Mouse (Mus musculus) hindbrain, embryonic 15.5 days (tissue): ENCODE data around the gene Aldh16a1. TPM values are rescaled to one million over a fixed set of nuclear protein-coding genes. Genes with fewer than 3 reads are reported as not detected.

ENCODE experiments used
- ATAC-seq: fragments of 200-750 bp; cut with Nextera tagmentation; 2 replicates; pipeline ENCODE4 v1.8.0; 2017; ENCODE audit warnings: low read depth, moderate number of reproducible peaks, moderate TSS enrichment; ENCODE audit not compliant: low FRiP score
- H3K27ac ChIP-seq: fragments of 300-500 bp; sonication (generic); replicated peaks from 2 replicates; pipeline ENCODE4 v1.5.1; 2015; ENCODE audit warnings: mild to moderate bottlenecking, inconsistent platforms
- H3K27me3 ChIP-seq: fragments of 300-500 bp; sonication (generic); 2 replicates; pipeline ENCODE4 v1.6.1; 2015; ENCODE audit warnings: control low read depth, inconsistent platforms
- H3K36me3 ChIP-seq: fragments of 300-500 bp; sonication (generic); 2 replicates; pipeline ENCODE4 v1.6.1; 2015; ENCODE audit warnings: control low read depth, inconsistent platforms
- H3K4me1 ChIP-seq: fragments of 300-500 bp; sonication (generic); replicated peaks from 2 replicates; pipeline ENCODE4 v1.6.1; 2015; ENCODE audit warnings: control low read depth, inconsistent platforms
- H3K4me2 ChIP-seq: fragments of 300-500 bp; sonication (generic); 2 replicates; pipeline ENCODE4 v1.6.1; 2015; ENCODE audit warnings: moderate library complexity, mild to moderate bottlenecking, inconsistent platforms
- H3K4me3 ChIP-seq: fragments of 300-500 bp; sonication (generic); 2 replicates; pipeline ENCODE4 v1.5.1; 2015; ENCODE audit warnings: mild to moderate bottlenecking, inconsistent platforms
- H3K9ac ChIP-seq: fragments of 300-500 bp; sonication (generic); 2 replicates; pipeline ENCODE4 v1.6.1; 2015; ENCODE audit warnings: inconsistent platforms
- H3K9me3 ChIP-seq: fragments of 300-500 bp; sonication (generic); 2 replicates; pipeline ENCODE4 v1.6.1; 2016; ENCODE audit warnings: control low read depth, inconsistent platforms
- WGBS: fragments of 180-500 bp; shearing (Covaris S2); methylation state at CpG from one replicate; pipeline ENCODE4 v1.1.7; 2015; 5-methylcytosine and 5-hydroxymethylcytosine counted together
- polyA plus RNA-seq: library from polyadenylated mRNA; unstranded; fragments of >200 nt; fragmentation: Nextera tagmentation; extraction: Ambion mirVana; gene quantifications from 2 replicates; pipeline ENCODE4 v1.2.1, GENCODE M21; 2015

The Aldh16a1 gene
- polyA plus RNA-seq, 1 experiment from 2014 or later, result 21.9 TPM

- peak within 1 kb of the TSS; percentile 37 for H3K4me3 ChIP-seq
- no peak within 1 kb of the TSS for H3K27ac ChIP-seq
- H3K9me3 ChIP-seq, result no peaks in the 10 kb centered on the region
- peaks cover 28% of the 10 kb centered on the region for H3K4me1 ChIP-seq
- 0 out of 2 replicates have a peak, but pooled peaks cover 8% of the 10 kb centered on the region for H3K36me3 ChIP-seq
- 1% methylated on average over 25 of the region's 41 CpGs for WGBS
- peak within 1 kb of the TSS; percentile 37; the same call in 1 of the 2 replicates for H3K9ac ChIP-seq
- H3K27me3 ChIP-seq, result peaks cover 64% of the 10 kb centered on the region
- H3K4me2 ChIP-seq, result peak within 1 kb of the TSS; percentile 87
- no peak for ATAC-seq
These were observed 9.5 kb upstream of the Aldh16a1 start, which contains the start of gene Slc17a7 for GRCm38 (mm10) chr7:45163735-45164490. TSS of gene Slc17a7 (plus strand) at chr7:45163949.

GRCm38 (mm10) chr7:45162996-45163615 is 8.7 kb upstream of the Aldh16a1 start:
- Histone ChIP-seq H3K4me2 (peak overlapping the region; percentile 65; the same call in 1 of the 2 replicates), H3K9ac (no peak overlapping the region), H3K27me3 (peaks cover 56% of the 10 kb centered on the region), H3K9me3 (no peaks in the 10 kb centered on the region), H3K4me1 (peaks cover 21% of the 10 kb centered on the region), H3K36me3 (0 out of 2 replicates have a peak, but pooled peaks cover 10% of the 10 kb centered on the region), H3K4me3 (no peak overlapping the region), H3K27ac (no peak overlapping the region)
- WGBS, result 75% methylated on average over 9 of the region's 9 CpGs
- ATAC-seq, result no peak

GRCm38 (mm10) chr7:45162551-45162950 is 8.2 kb upstream of the Aldh16a1 start:
- H3K27ac ChIP-seq, result peak overlapping the region; percentile 74; the same call in 1 of the 2 replicates
- 20% methylated on average over 6 of the region's 6 CpGs for WGBS

GRCm38 (mm10) chr7:45161612-45162473 is 7.5 kb upstream of the Aldh16a1 start:
- H3K36me3 ChIP-seq, result 0 out of 2 replicates have a peak, but pooled peaks cover 13% of the 10 kb centered on the region
- ATAC-seq, result peak; percentile 93
- H3K4me3 ChIP-seq, result peak overlapping the region; percentile 43
- peak overlapping the region; percentile 74 for H3K27ac ChIP-seq
- peak overlapping the region; percentile 87 for H3K4me2 ChIP-seq
- H3K9me3 ChIP-seq, result no peaks in the 10 kb centered on the region
- 5% methylated on average over 35 of the region's 35 CpGs for WGBS
- H3K4me1 ChIP-seq, result peaks cover 16% of the 10 kb centered on the region
- peak overlapping the region; percentile 38 for H3K9ac ChIP-seq
- H3K27me3 ChIP-seq, result peaks cover 45% of the 10 kb centered on the region

More at GRCm38 (mm10) chr7:45162551-45162950, 8.2 kb upstream of the Aldh16a1 start:
- H3K4me3 ChIP-seq, result peak overlapping the region; percentile 43
- no peaks in the 10 kb centered on the region for H3K9me3 ChIP-seq
- H3K4me1 ChIP-seq, result peaks cover 16% of the 10 kb centered on the region
- H3K36me3 ChIP-seq, result 0 out of 2 replicates have a peak, but pooled peaks cover 12% of the 10 kb centered on the region
- no peak for ATAC-seq
- H3K9ac ChIP-seq, result peak overlapping the region; percentile 38
- H3K4me2 ChIP-seq, result peak overlapping the region; percentile 87
- peaks cover 51% of the 10 kb centered on the region for H3K27me3 ChIP-seq

- 91% methylated on average over 3 of the region's 3 CpGs for WGBS
- 0 out of 2 replicates have a peak, but pooled peaks cover 13% of the 10 kb centered on the region for H3K36me3 ChIP-seq
These were observed 6.5 kb upstream of the Aldh16a1 start for GRCm38 (mm10) chr7:45160866-45161265.

GRCm38 (mm10) chr7:45160316-45160800 is 6.0 kb upstream of the Aldh16a1 start:
- 0 out of 2 replicates have a peak, but pooled peaks cover 13% of the 10 kb centered on the region for H3K36me3 ChIP-seq
- 95% methylated on average over 6 of the region's 6 CpGs for WGBS
- no peak overlapping the region for H3K4me3 ChIP-seq
- no peak for ATAC-seq
- no peak overlapping the region for H3K27ac ChIP-seq
- H3K4me2 ChIP-seq, result no peak overlapping the region
- no peak overlapping the region for H3K9ac ChIP-seq
- peaks cover 20% of the 10 kb centered on the region for H3K4me1 ChIP-seq
- no peaks in the 10 kb centered on the region for H3K9me3 ChIP-seq
- peaks cover 30% of the 10 kb centered on the region for H3K27me3 ChIP-seq

More at GRCm38 (mm10) chr7:45160866-45161265, 6.5 kb upstream of the Aldh16a1 start:
- Histone ChIP-seq H3K4me2 (no peak overlapping the region), H3K27me3 (peaks cover 35% of the 10 kb centered on the region), H3K27ac (no peak overlapping the region), H3K4me1 (peaks cover 16% of the 10 kb centered on the region), H3K4me3 (no peak overlapping the region), H3K9me3 (no peaks in the 10 kb centered on the region), H3K9ac (no peak overlapping the region)
- ATAC-seq, result no peak

GRCm38 (mm10) chr7:45158991-45159390 is 4.6 kb upstream of the Aldh16a1 start:
- H3K27ac ChIP-seq, result no peak overlapping the region
- peaks cover 17% of the 10 kb centered on the region for H3K27me3 ChIP-seq
- 95% methylated on average over 6 of the region's 6 CpGs for WGBS
- no peak for ATAC-seq
- 0 out of 2 replicates have a peak, but pooled peaks cover 13% of the 10 kb centered on the region for H3K36me3 ChIP-seq
- H3K4me3 ChIP-seq, result no peak overlapping the region
- no peak overlapping the region for H3K9ac ChIP-seq
- H3K9me3 ChIP-seq, result no peaks in the 10 kb centered on the region
- H3K4me1 ChIP-seq, result peaks cover 25% of the 10 kb centered on the region
- H3K4me2 ChIP-seq, result no peak overlapping the region

GRCm38 (mm10) chr7:45157459-45157858 is 3.1 kb upstream of the Aldh16a1 start:
- H3K4me1 ChIP-seq, result peaks cover 23% of the 10 kb centered on the region
- no peak overlapping the region for H3K9ac ChIP-seq
- peaks cover 1% of the 10 kb centered on the region; the same call in 1 of the 2 replicates for H3K27me3 ChIP-seq
- H3K9me3 ChIP-seq, result no peaks in the 10 kb centered on the region
- H3K36me3 ChIP-seq, result 0 out of 2 replicates have a peak, but pooled peaks cover 13% of the 10 kb centered on the region
- H3K27ac ChIP-seq, result no peak overlapping the region
- ATAC-seq, result no peak
- no peak overlapping the region for H3K4me2 ChIP-seq
- no peak overlapping the region for H3K4me3 ChIP-seq
- WGBS, result 85% methylated on average over 14 of the region's 14 CpGs

GRCm38 (mm10) chr7:45156206-45156605 is 1.8 kb upstream of the Aldh16a1 start:
- no peak for ATAC-seq

GRCm38 (mm10) chr7:45155590-45155989 is 1.2 kb upstream of the Aldh16a1 start:
- ATAC-seq, result no peak
- 0 out of 2 replicates have a peak overlapping the region, but pooled peaks have one; percentile 80 for H3K4me3 ChIP-seq
- WGBS, result 86% methylated on average over 9 of the region's 9 CpGs
- H3K27ac ChIP-seq, result no peak overlapping the region
- no peaks in the 10 kb centered on the region for H3K9me3 ChIP-seq
- no peak overlapping the region for H3K9ac ChIP-seq
- peak overlapping the region; percentile 83 for H3K4me2 ChIP-seq
- H3K4me1 ChIP-seq, result peaks cover 18% of the 10 kb centered on the region
- no peaks in the 10 kb centered on the region for H3K27me3 ChIP-seq
- 0 out of 2 replicates have a peak, but pooled peaks cover 11% of the 10 kb centered on the region for H3K36me3 ChIP-seq

More at GRCm38 (mm10) chr7:45156206-45156605, 1.8 kb upstream of the Aldh16a1 start:
- no peaks in the 10 kb centered on the region for H3K9me3 ChIP-seq
- 93% methylated on average over 15 of the region's 15 CpGs for WGBS
- H3K27ac ChIP-seq, result no peak overlapping the region
- H3K4me1 ChIP-seq, result peaks cover 18% of the 10 kb centered on the region
- H3K9ac ChIP-seq, result no peak overlapping the region
- H3K4me2 ChIP-seq, result no peak overlapping the region
- H3K4me3 ChIP-seq, result no peak overlapping the region
- H3K36me3 ChIP-seq, result 0 out of 2 replicates have a peak, but pooled peaks cover 13% of the 10 kb centered on the region
- H3K27me3 ChIP-seq, result no peaks in the 10 kb centered on the region

GRCm38 (mm10) chr7:45154993-45155514 is 670 bp upstream of the Aldh16a1 start:
- peak overlapping the region; percentile 98 for H3K27ac ChIP-seq
- H3K9ac ChIP-seq, result peak overlapping the region; percentile 67; the same call in 1 of the 2 replicates
- peak overlapping the region; percentile 80 for H3K4me3 ChIP-seq
- 80% methylated on average over 12 of the region's 12 CpGs for WGBS
- H3K4me2 ChIP-seq, result peak overlapping the region; percentile 83
- ATAC-seq, result no peak
- no peaks in the 10 kb centered on the region for H3K9me3 ChIP-seq
- H3K36me3 ChIP-seq, result 0 out of 2 replicates have a peak, but pooled peaks cover 9% of the 10 kb centered on the region
- H3K4me1 ChIP-seq, result peaks cover 18% of the 10 kb centered on the region
- no peaks in the 10 kb centered on the region for H3K27me3 ChIP-seq
